Mouse (Mus musculus): ENCODE data around the gene Ctsg. TPM values are rescaled to one million over a fixed set of nuclear protein-coding genes. Genes with fewer than 3 reads are reported as not detected.
A peak's percentile ranks its signal among the peaks of the same experiment; 100 is the strongest.
"Not testable (repeated sequence)": the region's sequence is repeated elsewhere in the genome, so short reads cannot be mapped to it uniquely, and the experiment has no call there.

Ctsg gene
- not detected for total RNA-seq (2018; cell fraction: chromatin; rRNA removed)
- total RNA-seq (2018; cell fraction: cytosol; rRNA removed), result under 1 TPM in 14 of 26 experiments, not detected in 12; 0.11 to 0.60 (median 0.39) TPM
- 1 to 10 TPM in 1 of 26 experiments, under 1 TPM in 1, not detected in 24; 0.96 to 1.5 TPM for total RNA-seq (2018; cell fraction: nucleus; rRNA removed)
- polyA plus RNA-seq (2018), result 0.37 to 1.1 TPM in 2 of 3 replicates, not detected in the other

DNA sequence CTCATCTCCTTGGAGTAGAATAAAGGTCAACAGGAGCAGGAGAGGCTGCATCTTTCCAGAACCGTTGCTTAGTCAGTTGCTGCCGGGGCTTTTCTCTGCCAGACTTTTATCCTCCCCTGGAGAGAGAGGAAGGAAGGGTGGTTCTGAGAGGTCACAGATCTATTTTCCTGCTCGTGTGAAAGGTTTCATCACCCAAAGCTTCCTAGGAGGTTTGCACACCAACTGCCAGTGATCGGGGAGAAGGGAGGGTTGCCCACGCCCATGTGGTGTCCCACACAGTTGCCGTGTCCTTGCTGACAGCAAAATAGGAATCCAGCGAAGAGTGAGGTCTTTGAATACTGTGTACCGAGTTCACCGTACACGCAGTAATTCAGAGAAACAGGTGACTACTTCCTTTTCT, at the start of gene Ctsg:
TSS of gene Ctsg (minus strand) at position 189 of the 400 bp plus-strand sequence.
- H3K79me2 ChIP-seq (ENCODE audit: inconsistent target), result no peaks in the 10 kb centered on the region
- H3K4me3 ChIP-seq (ENCODE audit: inconsistent target), result no peak within 1 kb of the TSS
- H3K27ac ChIP-seq, result no peak within 1 kb of the TSS
- H3K36me3 ChIP-seq (ENCODE audit: inconsistent target), result no peaks in the 10 kb centered on the region
- WGBS (ENCODE audit: missing documents), result 10% methylated on average over 10 of the region's 10 CpGs

GRCm38 (mm10) chr14:56133675-56134074, 31.3 kb upstream of the Ctsg start:
- not testable (repeated sequence) for H3K27ac ChIP-seq; H3K79me2 ChIP-seq (ENCODE audit: inconsistent target); H3K36me3 ChIP-seq (ENCODE audit: inconsistent target); H3K4me3 ChIP-seq (ENCODE audit: inconsistent target)
- WGBS (ENCODE audit: missing documents), result 56% methylated on average over 1 of the region's 1 CpGs

GRCm38 (mm10) chr14:56132508-56132907, 30.1 kb upstream of the Ctsg start, which contains the start of gene Gzmd:
Gzmd (minus strand) TSS chr14:56132608.
- not testable (repeated sequence) for H3K36me3 ChIP-seq (ENCODE audit: inconsistent target); H3K4me3 ChIP-seq (ENCODE audit: inconsistent target); H3K79me2 ChIP-seq (ENCODE audit: inconsistent target); H3K27ac ChIP-seq
- WGBS (ENCODE audit: missing documents), result 92% methylated on average over 2 of the region's 2 CpGs

DNA sequence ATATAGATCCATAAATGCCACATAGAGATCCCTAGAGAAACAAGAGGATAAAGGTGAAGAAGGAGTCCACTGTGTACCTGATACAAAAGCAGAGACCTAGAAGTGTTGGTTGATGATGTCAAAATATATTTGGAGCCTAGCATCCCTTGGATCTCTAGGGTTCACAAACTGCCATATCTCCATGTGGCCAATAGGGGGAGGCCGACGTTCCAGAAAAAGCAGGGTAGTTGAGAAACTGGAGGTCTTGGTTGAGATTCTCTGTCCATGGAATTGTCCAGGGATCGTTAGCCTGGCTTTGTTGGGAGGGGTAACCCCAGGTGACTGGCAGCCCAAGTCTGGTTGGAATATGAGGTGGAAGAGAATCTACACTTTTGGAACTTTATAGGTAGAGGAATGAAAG, 26.0 kb upstream of the Ctsg start:
- Histone ChIP-seq H3K4me3 (ENCODE audit: inconsistent target) (no peak overlapping the region), H3K27ac (no peak overlapping the region), H3K36me3 (ENCODE audit: inconsistent target) (no peaks in the 10 kb centered on the region), H3K79me2 (ENCODE audit: inconsistent target) (no peaks in the 10 kb centered on the region)
- 43% methylated on average over 3 of the region's 3 CpGs for WGBS (ENCODE audit: missing documents)

- 75% methylated on average over 3 of the region's 3 CpGs for WGBS (ENCODE audit: missing documents)
- Histone ChIP-seq H3K79me2 (ENCODE audit: inconsistent target) (no peaks in the 10 kb centered on the region), H3K36me3 (ENCODE audit: inconsistent target) (no peaks in the 10 kb centered on the region), H3K27ac (no peak overlapping the region), H3K4me3 (ENCODE audit: inconsistent target) (no peak overlapping the region)
Measured at GRCm38 (mm10) chr14:56123516-56123915, 21.1 kb upstream of the Ctsg start.

GRCm38 (mm10) chr14:56120525-56120924, 18.2 kb upstream of the Ctsg start, which contains the start of gene Gzme:
Gzme (minus strand) TSS chr14:56120625.
- Histone ChIP-seq H3K4me3 (ENCODE audit: inconsistent target) (no peak within 1 kb of the TSS), H3K36me3 (ENCODE audit: inconsistent target) (no peaks in the 10 kb centered on the region), H3K79me2 (ENCODE audit: inconsistent target) (no peaks in the 10 kb centered on the region), H3K27ac (no peak within 1 kb of the TSS)

- H3K4me3 ChIP-seq (ENCODE audit: inconsistent target); H3K36me3 ChIP-seq (ENCODE audit: inconsistent target); H3K79me2 ChIP-seq (ENCODE audit: inconsistent target); H3K27ac ChIP-seq: not testable (repeated sequence)
- WGBS (ENCODE audit: missing documents), result 97% methylated on average over 21 of the region's 33 CpGs
Measured at GRCm38 (mm10) chr14:56115531-56116310, 13.3 kb upstream of the Ctsg start.

- WGBS (ENCODE audit: missing documents), result 10% methylated on average over 13 of the region's 13 CpGs
- Histone ChIP-seq H3K36me3 (ENCODE audit: inconsistent target) (no peaks in the 10 kb centered on the region), H3K79me2 (ENCODE audit: inconsistent target) (no peaks in the 10 kb centered on the region), H3K27ac (peak overlapping the region; percentile 46), H3K4me3 (ENCODE audit: inconsistent target) (no peak overlapping the region)
Measured at GRCm38 (mm10) chr14:56105447-56106180, 3.2 kb upstream of the Ctsg start.

- WGBS (ENCODE audit: missing documents), result 9% methylated on average over 5 of the region's 5 CpGs
- H3K36me3 ChIP-seq (ENCODE audit: inconsistent target), result no peaks in the 10 kb centered on the region
- no peak overlapping the region for H3K4me3 ChIP-seq (ENCODE audit: inconsistent target)
- no peak overlapping the region for H3K27ac ChIP-seq
- no peaks in the 10 kb centered on the region for H3K79me2 ChIP-seq (ENCODE audit: inconsistent target)
Measured at GRCm38 (mm10) chr14:56105016-56105415, 2.6 kb upstream of the Ctsg start.

- no peak overlapping the region for H3K27ac ChIP-seq
- WGBS (ENCODE audit: missing documents), result 65% methylated on average over 3 of the region's 3 CpGs
- H3K36me3 ChIP-seq (ENCODE audit: inconsistent target), result no peaks in the 10 kb centered on the region
- no peaks in the 10 kb centered on the region for H3K79me2 ChIP-seq (ENCODE audit: inconsistent target)
- H3K4me3 ChIP-seq (ENCODE audit: inconsistent target), result no peak overlapping the region
Measured at GRCm38 (mm10) chr14:56103452-56103851, 1.1 kb upstream of the Ctsg start.

DNA sequence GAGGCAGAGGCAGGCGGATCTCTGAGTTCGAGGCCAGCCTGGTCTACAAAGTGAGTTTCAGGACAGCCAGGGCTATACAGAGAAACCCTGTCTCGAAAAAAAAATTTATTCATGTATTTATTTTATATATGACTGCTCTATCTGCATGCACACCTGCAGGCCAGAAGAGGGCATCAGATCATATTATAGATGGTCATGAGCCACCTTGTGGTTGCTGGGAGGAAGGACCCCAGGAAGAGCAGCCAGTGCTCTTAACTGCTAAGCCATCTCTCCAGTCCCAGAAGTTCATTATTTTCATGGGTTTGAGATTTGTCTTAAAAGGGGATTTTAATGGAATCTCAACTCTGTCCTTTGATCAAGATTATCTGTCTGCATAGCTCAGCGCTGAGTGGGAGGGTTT, 3.4 kb downstream of the Ctsg start:
- no peaks in the 10 kb centered on the region for H3K36me3 ChIP-seq (ENCODE audit: inconsistent target)
- H3K4me3 ChIP-seq (ENCODE audit: inconsistent target), result no peak overlapping the region
- H3K79me2 ChIP-seq (ENCODE audit: inconsistent target), result no peaks in the 10 kb centered on the region
- WGBS (ENCODE audit: missing documents), result 71% methylated on average over 1 of the region's 4 CpGs
- H3K27ac ChIP-seq, result no peak overlapping the region

DNA sequence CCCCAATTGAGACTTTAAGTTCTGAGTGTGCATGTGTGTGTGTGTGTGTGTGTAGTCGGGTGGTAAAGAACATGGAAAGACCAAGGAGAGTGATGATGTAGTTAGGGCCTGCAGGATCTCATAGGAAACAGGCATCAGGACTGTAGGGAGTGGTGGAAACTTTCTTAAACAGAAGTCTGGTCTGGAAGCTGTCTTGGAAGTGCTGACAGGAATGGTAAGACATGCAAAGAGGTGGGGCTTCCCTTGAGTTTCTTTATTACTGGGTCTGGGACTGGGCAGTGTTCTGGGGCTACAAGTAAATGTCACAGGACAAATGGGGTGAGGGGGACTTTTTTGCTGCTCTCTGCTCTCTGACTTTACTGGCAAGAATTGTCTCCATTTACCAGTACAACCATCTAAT, 4.8 kb downstream of the Ctsg start:
- H3K79me2 ChIP-seq (ENCODE audit: inconsistent target), result no peaks in the 10 kb centered on the region

DNA sequence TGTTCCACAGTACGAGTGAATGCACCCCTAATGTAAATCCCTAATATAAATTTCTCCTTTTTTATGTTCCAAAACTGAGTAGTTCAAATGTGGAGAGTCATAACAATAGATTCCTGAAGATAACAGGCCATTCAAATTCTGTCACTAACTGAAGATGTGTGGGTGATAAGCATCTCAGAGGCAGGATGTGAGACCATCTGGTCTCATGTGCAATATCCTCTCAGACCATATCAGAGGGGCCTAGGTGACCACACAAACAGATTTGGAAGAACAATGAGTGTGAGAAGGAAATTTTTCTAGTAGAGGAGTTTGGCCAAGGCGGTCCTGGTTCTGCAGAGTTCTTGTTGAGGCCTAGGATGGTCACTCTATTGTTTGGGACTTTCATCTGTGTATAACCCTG, 9.0 kb downstream of the Ctsg start:
- WGBS (ENCODE audit: missing documents), result 41% methylated on average over 2 of the region's 2 CpGs
- no peaks in the 10 kb centered on the region for H3K36me3 ChIP-seq (ENCODE audit: inconsistent target)
- no peak overlapping the region for H3K27ac ChIP-seq
- no peak overlapping the region for H3K4me3 ChIP-seq (ENCODE audit: inconsistent target)
- no peaks in the 10 kb centered on the region for H3K79me2 ChIP-seq (ENCODE audit: inconsistent target)

More for the DNA sequence above, 4.8 kb downstream of the Ctsg start:
- no peak overlapping the region for H3K4me3 ChIP-seq (ENCODE audit: inconsistent target)
- H3K27ac ChIP-seq, result no peak overlapping the region
- H3K36me3 ChIP-seq (ENCODE audit: inconsistent target), result no peaks in the 10 kb centered on the region
- WGBS (ENCODE audit: missing documents), result 57% methylated on average over 1 of the region's 1 CpGs

DNA sequence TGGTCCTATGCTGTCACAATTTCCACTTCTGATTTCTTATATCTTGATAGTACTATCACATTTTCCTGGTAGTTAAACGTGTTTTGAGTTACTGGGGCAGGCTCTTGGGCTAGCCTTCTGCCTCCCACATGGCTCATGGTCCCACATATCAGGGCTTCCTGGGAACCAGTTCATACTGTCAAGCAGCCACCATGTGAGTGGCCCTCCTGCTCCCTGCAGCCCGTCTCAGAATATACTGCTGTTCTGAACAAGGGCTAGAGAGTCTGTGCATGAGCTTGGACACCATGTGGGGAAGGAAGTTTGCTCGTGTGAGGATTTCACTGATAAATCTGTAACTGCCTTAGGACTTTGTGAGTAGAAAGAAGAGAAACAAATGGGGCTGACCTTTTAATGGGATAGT, 15.7 kb downstream of the Ctsg start:
- Histone ChIP-seq H3K27ac (no peak overlapping the region), H3K79me2 (ENCODE audit: inconsistent target) (no peaks in the 10 kb centered on the region), H3K36me3 (ENCODE audit: inconsistent target) (no peaks in the 10 kb centered on the region), H3K4me3 (ENCODE audit: inconsistent target) (no peak overlapping the region)
- WGBS (ENCODE audit: missing documents), result 64% methylated on average over 3 of the region's 3 CpGs

- Histone ChIP-seq H3K27ac (no peak within 1 kb of the TSS), H3K79me2 (ENCODE audit: inconsistent target) (no peaks in the 10 kb centered on the region), H3K4me3 (ENCODE audit: inconsistent target) (no peak within 1 kb of the TSS), H3K36me3 (ENCODE audit: inconsistent target) (no peaks in the 10 kb centered on the region)
- 78% methylated on average over 2 of the region's 2 CpGs for WGBS (ENCODE audit: missing documents)
Measured at GRCm38 (mm10) chr14:56085167-56085566, 17.2 kb downstream of the Ctsg start, which contains the start of gene Mcpt8. Mcpt8 (minus strand) TSS chr14:56085273.
